Mouse (Mus musculus): ENCODE results near the gene Zar1. TPM values are rescaled to one million over a fixed set of nuclear protein-coding genes. Genes with fewer than 3 reads are reported as not detected.
"Not testable (repeated sequence)": the region's sequence is repeated elsewhere in the genome, so short reads cannot be mapped to it uniquely, and the experiment has no call there.

The Zar1 gene
- polyA plus RNA-seq, 1 experiment = not detected

- TF ChIP-seq POLR2A (IDR thresholded peaks at IDR 0.05; ENCODE audit: borderline replicate concordance, extremely low read depth, low read depth, low read length) = no peak
- TF ChIP-seq CTCF (IDR thresholded peaks at IDR 0.05; ENCODE audit: insufficient read depth, low read length) = no peak
- Histone ChIP-seq H3K4me1 (ENCODE audit: control insufficient read depth, insufficient read depth, low read length) (no peaks in the 10 kb centered on the region), H3K4me3 (replicated peaks; ENCODE audit: extremely low read depth, low read depth, low read length) (no peak overlapping the region)
- 82% methylated on average over 5 of the region's 5 CpGs for WGBS
- no peak for DNase-seq
Observed at GRCm38 (mm10) chr5:72565621-72566020, 15.4 kb downstream of the Zar1 start.

GRCm38 (mm10) chr5:72563183-72563582 lies 17.9 kb downstream of the Zar1 start:
- 85% methylated on average over 2 of the region's 2 CpGs for WGBS
- not testable (repeated sequence) for DNase-seq

GRCm38 (mm10) chr5:72560976-72561628 lies 20.0 kb downstream of the Zar1 start:
- Histone ChIP-seq H3K4me1 (ENCODE audit: control insufficient read depth, insufficient read depth, low read length) (peaks cover 3% of the 10 kb centered on the region), H3K4me3 (replicated peaks; ENCODE audit: extremely low read depth, low read depth, low read length) (no peak overlapping the region)
- DNase-seq = no peak
- WGBS = 49% methylated on average over 3 of the region's 3 CpGs
- TF ChIP-seq POLR2A (IDR thresholded peaks at IDR 0.05; ENCODE audit: borderline replicate concordance, extremely low read depth, low read depth, low read length) = no peak
- no peak for TF ChIP-seq CTCF (IDR thresholded peaks at IDR 0.05; ENCODE audit: insufficient read depth, low read length)

More at GRCm38 (mm10) chr5:72563183-72563582, 17.9 kb downstream of the Zar1 start:
- not testable (repeated sequence) for H3K4me1 ChIP-seq (ENCODE audit: control insufficient read depth, insufficient read depth, low read length); H3K4me3 ChIP-seq (replicated peaks; ENCODE audit: extremely low read depth, low read depth, low read length)

GRCm38 (mm10) chr5:72559544-72560049 lies 21.5 kb downstream of the Zar1 start, which contains the start of gene Nfxl1:
Nfxl1 (minus strand) TSS chr5:72559684.
- under 1% methylated on average over 42 of the region's 42 CpGs for WGBS
- Histone ChIP-seq H3K4me1 (ENCODE audit: control insufficient read depth, insufficient read depth, low read length) (peaks cover 3% of the 10 kb centered on the region), H3K4me3 (replicated peaks; ENCODE audit: extremely low read depth, low read depth, low read length) (peak within 1 kb of the TSS; percentile 87)
- TF ChIP-seq POLR2A (IDR thresholded peaks at IDR 0.05; ENCODE audit: borderline replicate concordance, extremely low read depth, low read depth, low read length) (peak; percentile 70; the same call in 1 of the 2 replicates), CTCF (IDR thresholded peaks at IDR 0.05; ENCODE audit: insufficient read depth, low read length) (no peak)
- DNase-seq = peak; percentile 91

- peak overlapping the region; percentile 87 for H3K4me3 ChIP-seq (replicated peaks; ENCODE audit: extremely low read depth, low read depth, low read length)
- no peak for TF ChIP-seq POLR2A (IDR thresholded peaks at IDR 0.05; ENCODE audit: borderline replicate concordance, extremely low read depth, low read depth, low read length)
- TF ChIP-seq CTCF (IDR thresholded peaks at IDR 0.05; ENCODE audit: insufficient read depth, low read length) = no peak
- peaks cover 3% of the 10 kb centered on the region for H3K4me1 ChIP-seq (ENCODE audit: control insufficient read depth, insufficient read depth, low read length)
- 2% methylated on average over 57 of the region's 57 CpGs for WGBS
- DNase-seq = no peak
Observed at GRCm38 (mm10) chr5:72558716-72559526, 22.1 kb downstream of the Zar1 start.

GRCm38 (mm10) chr5:72556245-72556644 lies 24.8 kb downstream of the Zar1 start:
- Histone ChIP-seq H3K4me3 (replicated peaks; ENCODE audit: extremely low read depth, low read depth, low read length) (no peak overlapping the region), H3K4me1 (ENCODE audit: control insufficient read depth, insufficient read depth, low read length) (peaks cover 3% of the 10 kb centered on the region)
- DNase-seq = no peak
- WGBS = 78% methylated on average over 3 of the region's 3 CpGs
- no peak for TF ChIP-seq CTCF (IDR thresholded peaks at IDR 0.05; ENCODE audit: insufficient read depth, low read length)
- TF ChIP-seq POLR2A (IDR thresholded peaks at IDR 0.05; ENCODE audit: borderline replicate concordance, extremely low read depth, low read depth, low read length) = no peak

- 82% methylated on average over 3 of the region's 3 CpGs for WGBS
- no peak for TF ChIP-seq POLR2A (IDR thresholded peaks at IDR 0.05; ENCODE audit: borderline replicate concordance, extremely low read depth, low read depth, low read length)
- no peak for TF ChIP-seq CTCF (IDR thresholded peaks at IDR 0.05; ENCODE audit: insufficient read depth, low read length)
Observed at GRCm38 (mm10) chr5:72551209-72551608, 29.8 kb downstream of the Zar1 start.

GRCm38 (mm10) chr5:72528896-72529295 lies 52.2 kb downstream of the Zar1 start:
- Histone ChIP-seq H3K4me3 (replicated peaks; ENCODE audit: extremely low read depth, low read depth, low read length) (no peak overlapping the region), H3K4me1 (ENCODE audit: control insufficient read depth, insufficient read depth, low read length) (no peaks in the 10 kb centered on the region)
- no peak for DNase-seq
- TF ChIP-seq CTCF (IDR thresholded peaks at IDR 0.05; ENCODE audit: insufficient read depth, low read length) (no peak), POLR2A (IDR thresholded peaks at IDR 0.05; ENCODE audit: borderline replicate concordance, extremely low read depth, low read depth, low read length) (no peak)
- WGBS = 74% methylated on average over 3 of the region's 3 CpGs

More at GRCm38 (mm10) chr5:72551209-72551608, 29.8 kb downstream of the Zar1 start:
- Histone ChIP-seq H3K4me1 (ENCODE audit: control insufficient read depth, insufficient read depth, low read length) (no peaks in the 10 kb centered on the region), H3K4me3 (replicated peaks; ENCODE audit: extremely low read depth, low read depth, low read length) (no peak overlapping the region)
- DNase-seq = no peak

Other genes with a start within 250 kb of the Zar1 start
- 0.61 and 1.2 TPM in 2 replicates for gene Corin, start 76.8 kb downstream of the Zar1 start, polyA plus RNA-seq (2012; rRNA removed)
- 4.6 and 6.3 TPM in 2 replicates for gene Nfxl1, start 21.6 kb downstream of the Zar1 start, polyA plus RNA-seq (2012; rRNA removed)
- gene Gm5868, start 6.3 kb upstream of the Zar1 start, polyA plus RNA-seq (2012; rRNA removed) = not detected in 2 replicates
- 0.04 and 0.08 TPM in 2 replicates for gene Cnga1, start 63.0 kb upstream of the Zar1 start, polyA plus RNA-seq (2012; rRNA removed)
- gene Nipal1, start 66.5 kb upstream of the Zar1 start, polyA plus RNA-seq (2012; rRNA removed) = 2.2 and 3.6 TPM in 2 replicates
- gene Txk, start 171.5 kb upstream of the Zar1 start, polyA plus RNA-seq (2012; rRNA removed) = 0.43 and 0.75 TPM in 2 replicates

All from lung, adult 2 months (tissue).